Mouse (Mus musculus) olfactory bulb, adult 2 months (tissue): ENCODE results near the gene Mettl7a2.

Source experiments
- CTCF ChIP-seq: fragments of 200-500 bp; IDR thresholded peaks from 2 replicates; pipeline ENCODE4 v1.5.1; 2012; ENCODE audit warnings: low read depth, mild to moderate bottlenecking, low read length, moderate library complexity; ENCODE audit not compliant: insufficient read depth
- POLR2A ChIP-seq: fragments of 200-500 bp; IDR thresholded peaks from 2 replicates; pipeline ENCODE4 v1.6.1; 2012; ENCODE audit warnings: mild to moderate bottlenecking, low read depth, low read length, moderate library complexity; ENCODE audit not compliant: insufficient read depth

GRCm38 (mm10) chr15:100349496-100349895, 3.5 kb upstream of the Mettl7a2 start:
- no peak for TF ChIP-seq POLR2A
- TF ChIP-seq CTCF: no peak
